Mouse (Mus musculus) hindbrain, postnatal 0 days (tissue): Measurements from ENCODE around the gene Slc18b1. TPM values are rescaled to one million over a fixed set of nuclear protein-coding genes. Genes with fewer than 3 reads are reported as not detected.
A peak's percentile ranks its signal among the peaks of the same experiment; 100 is the strongest.

Source experiments
- ATAC-seq: fragments of 200-750 bp; cut with Nextera tagmentation; 2 replicates; pipeline ENCODE4 v1.8.0; 2017; ENCODE audit warnings: mild to moderate bottlenecking, moderate TSS enrichment, moderate library complexity
- DNase-seq: peaks from one replicate; pipeline ENCODE4 v3.0.0-alpha.2; 2015; ENCODE audit warnings: low spot score
- H3K27ac ChIP-seq: fragments of 300-500 bp; sonication (generic); 2 replicates; pipeline ENCODE4 v1.5.1; 2014; ENCODE audit warnings: mild to moderate bottlenecking
- H3K27me3 ChIP-seq: fragments of 300-500 bp; sonication (generic); 2 replicates; pipeline ENCODE4 v1.6.1; 2014; ENCODE audit warnings: low read length, mixed read lengths; ENCODE audit not compliant: insufficient read depth
- H3K36me3 ChIP-seq: fragments of 300-500 bp; sonication (generic); 2 replicates; pipeline ENCODE4 v1.6.1; 2014; ENCODE audit warnings: low read length, mixed read lengths; ENCODE audit not compliant: insufficient read depth
- H3K4me1 ChIP-seq: fragments of 300-500 bp; sonication (generic); 2 replicates; pipeline ENCODE4 v1.6.1; 2014; ENCODE audit warnings: antibody characterized with exemption, low read length, mixed read lengths; ENCODE audit not compliant: insufficient read depth
- H3K4me2 ChIP-seq: fragments of 300-500 bp; sonication (generic); 2 replicates; pipeline ENCODE4 v1.6.1; 2014; ENCODE audit warnings: low read depth, mild to moderate bottlenecking, low read length, moderate library complexity, mixed read lengths
- H3K4me3 ChIP-seq: fragments of 300-500 bp; sonication (generic); 2 replicates; pipeline ENCODE4 v1.5.1; 2014; ENCODE audit warnings: low read length
- H3K9ac ChIP-seq: fragments of 300-500 bp; sonication (generic); replicated peaks from 2 replicates; pipeline ENCODE4 v1.6.1; 2014; ENCODE audit warnings: mild to moderate bottlenecking, low read length, moderate library complexity, mixed read lengths
- H3K9me3 ChIP-seq: fragments of 300-500 bp; sonication (generic); 2 replicates; pipeline ENCODE4 v1.6.1; 2016; ENCODE audit warnings: low read length, mixed read lengths
- CTCF ChIP-seq: IDR thresholded peaks from 2 replicates; pipeline ENCODE4 v1.5.1; 2016; ENCODE audit warnings: antibody characterized with exemption, control low read depth, low read depth
- WGBS: fragments of 180-500 bp; shearing (Covaris S2); extraction: QIAGEN DNeasy Blood & Tissue Kit; methylation state at CpG from one replicate; pipeline ENCODE4 v1.1.7; 2014; 5-methylcytosine and 5-hydroxymethylcytosine counted together
- polyA plus RNA-seq: library from polyadenylated mRNA; unstranded; fragments of >200 nt; fragmentation: Nextera tagmentation; extraction: Ambion mirVana; gene quantifications from 2 replicates; pipeline ENCODE4 v1.2.1, GENCODE M21; 2015
- total RNA-seq: library from RNA; depleted of rRNA; stranded (reverse); fragments of >200 nt; gene quantifications from 2 replicates; pipeline ENCODE4 v1.2.3, GENCODE M21; 2014; rRNA removed

Slc18b1 gene
- total RNA-seq, result 15.3 and 21.7 TPM in 2 replicates
- polyA plus RNA-seq, result 13.5 and 17.4 TPM in 2 replicates

- Histone ChIP-seq H3K27me3 (no peaks in the 10 kb centered on the region), H3K9me3 (no peaks in the 10 kb centered on the region), H3K36me3 (0 out of 2 replicates have a peak, but pooled peaks cover 3% of the 10 kb centered on the region), H3K27ac (peak within 1 kb of the TSS; percentile 81), H3K9ac (peak within 1 kb of the TSS; percentile 68), H3K4me1 (no peaks in the 10 kb centered on the region; the same call in 1 of the 2 replicates), H3K4me2 (peak within 1 kb of the TSS; percentile 63), H3K4me3 (peak within 1 kb of the TSS; percentile 60)
- ATAC-seq (peak; percentile 76), DNase-seq (peak; percentile 59)
- TF ChIP-seq CTCF, result no peak
- WGBS, result 3% methylated on average over 43 of the region's 43 CpGs
These were observed at the start of gene Slc18b1 for GRCm38 (mm10) chr10:23796551-23797503. Gene Slc18b1, plus strand, starts transcription at chr10:23796986.

DNA sequence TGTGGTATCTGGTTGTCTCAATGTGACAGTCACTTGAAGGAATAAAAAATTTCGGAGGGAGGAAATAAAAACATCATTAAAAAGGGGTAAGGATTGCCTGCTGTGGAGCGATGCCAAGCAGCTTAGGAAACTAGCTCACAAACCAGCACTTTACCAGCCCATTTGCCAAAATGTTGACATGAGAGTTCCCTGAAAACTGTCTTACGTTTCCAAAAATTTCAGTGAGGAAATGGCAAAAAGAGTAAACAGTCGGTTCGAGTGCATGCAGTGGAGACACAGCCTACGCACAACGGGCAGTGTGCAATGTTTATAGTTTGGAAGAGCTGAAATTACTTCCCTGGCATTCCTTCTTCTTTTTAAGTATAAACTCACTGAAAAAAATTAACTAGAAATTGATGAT lies 42.6 kb upstream of the Slc18b1 start:
- Histone ChIP-seq H3K9me3 (no peaks in the 10 kb centered on the region), H3K27ac (no peak overlapping the region), H3K36me3 (no peaks in the 10 kb centered on the region), H3K4me3 (no peak overlapping the region), H3K9ac (no peak overlapping the region), H3K4me2 (no peak overlapping the region), H3K4me1 (no peaks in the 10 kb centered on the region), H3K27me3 (no peaks in the 10 kb centered on the region)
- no peak for ATAC-seq
- no peak for TF ChIP-seq CTCF
- no peak for DNase-seq
- 78% methylated on average over 7 of the region's 7 CpGs for WGBS

DNA sequence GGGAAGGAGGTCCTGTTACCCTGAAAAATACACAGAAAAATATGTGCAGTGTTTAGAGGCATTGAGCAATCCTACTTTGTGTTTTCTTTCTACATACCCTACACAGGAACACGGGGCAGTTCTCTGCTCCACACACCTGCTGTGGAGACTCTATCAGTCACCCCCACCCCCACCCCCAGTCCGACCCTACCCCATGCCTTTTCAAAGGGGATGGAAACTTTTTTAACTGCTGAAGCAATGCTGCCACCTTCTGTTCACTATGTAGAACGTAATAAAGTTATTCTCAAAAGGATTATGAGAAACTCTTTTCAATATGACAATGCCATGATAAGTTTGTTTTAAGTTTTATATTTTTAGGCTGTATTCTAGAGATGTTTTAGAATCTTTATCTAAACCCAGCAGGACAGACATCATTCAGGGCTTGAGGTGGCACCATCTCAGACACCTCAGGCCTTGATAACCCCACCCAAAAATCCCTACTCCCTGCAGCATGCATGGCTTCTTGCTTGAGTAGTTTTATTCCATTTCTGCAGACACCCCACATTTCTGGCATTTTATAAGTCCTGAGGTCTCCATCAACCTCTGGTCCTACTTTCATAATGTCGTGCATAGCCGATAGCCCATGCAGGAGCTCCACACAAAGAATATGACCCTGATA lies 19.4 kb upstream of the Slc18b1 start:
- Histone ChIP-seq H3K9ac (no peak overlapping the region), H3K4me3 (no peak overlapping the region), H3K4me1 (no peaks in the 10 kb centered on the region), H3K9me3 (no peaks in the 10 kb centered on the region), H3K27me3 (no peaks in the 10 kb centered on the region), H3K36me3 (no peaks in the 10 kb centered on the region), H3K4me2 (no peak overlapping the region), H3K27ac (no peak overlapping the region)
- TF ChIP-seq CTCF, result peak; percentile 59
- ATAC-seq (peak; percentile 55; the same call in 1 of the 2 replicates), DNase-seq (peak; percentile 66)
- WGBS, result 31% methylated on average over 5 of the region's 5 CpGs

GRCm38 (mm10) chr10:23780539-23781275 lies 16.1 kb upstream of the Slc18b1 start:
- Histone ChIP-seq H3K9ac (no peak overlapping the region), H3K4me1 (peaks cover 1% of the 10 kb centered on the region), H3K4me2 (no peak overlapping the region), H3K36me3 (peaks cover 8% of the 10 kb centered on the region; the same call in 1 of the 2 replicates), H3K27ac (no peak overlapping the region), H3K4me3 (no peak overlapping the region), H3K27me3 (no peaks in the 10 kb centered on the region), H3K9me3 (no peaks in the 10 kb centered on the region)
- TF ChIP-seq CTCF, result no peak
- no peak for DNase-seq
- ATAC-seq, result peak; percentile 50; the same call in 1 of the 2 replicates
- WGBS, result 82% methylated on average over 6 of the region's 6 CpGs

DNA sequence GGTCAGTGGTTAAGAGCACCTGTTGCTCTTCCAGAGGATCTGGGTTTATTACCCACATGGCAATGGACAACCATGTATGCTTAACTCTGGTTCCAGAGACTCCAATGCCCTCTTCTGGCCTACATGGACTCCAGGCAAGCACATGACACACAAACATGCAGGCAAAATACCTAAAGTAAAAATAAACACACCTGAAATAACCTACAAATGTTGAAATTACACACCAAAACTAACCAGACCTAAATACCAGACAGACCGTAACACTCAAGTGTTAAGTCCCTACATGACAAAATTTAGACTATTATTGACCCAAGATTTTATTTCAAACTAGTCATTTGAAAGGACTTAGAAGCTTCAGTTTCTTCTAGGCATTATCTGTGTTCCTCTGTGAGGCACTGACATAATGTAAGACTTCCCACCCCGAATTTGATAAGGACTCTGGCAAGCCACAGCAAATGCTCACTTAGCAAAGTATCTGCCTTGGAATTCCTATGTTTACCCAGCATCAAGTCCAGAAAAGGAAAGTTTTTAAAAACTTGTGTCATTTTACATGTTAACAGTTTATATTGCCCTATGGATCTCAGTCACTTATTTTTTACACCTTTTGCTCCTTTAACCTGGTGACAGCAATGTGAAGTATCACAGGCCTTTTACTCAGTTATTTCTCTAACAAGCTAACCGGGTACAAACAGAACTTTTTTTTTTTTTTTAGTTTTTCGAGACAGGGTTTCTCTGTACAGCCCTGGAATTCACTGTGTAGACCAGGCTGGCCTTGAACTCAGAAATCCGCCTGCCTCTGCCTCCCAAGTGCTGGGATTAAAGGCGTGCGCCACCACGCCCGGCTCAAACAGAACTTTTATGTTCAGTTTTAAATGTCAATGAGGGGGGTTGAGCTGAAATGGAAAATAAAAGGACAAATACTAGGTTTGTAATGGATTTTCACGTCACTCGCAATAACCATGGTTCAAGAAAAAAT lies 14.7 kb upstream of the Slc18b1 start:
- H3K27ac ChIP-seq, result no peak overlapping the region
- no peak overlapping the region for H3K9ac ChIP-seq
- whole genome bisulfite sequencing, result 87% methylated on average over 11 of the region's 11 CpGs
- no peak for DNase-seq
- no peak for ATAC-seq
- H3K4me1 ChIP-seq, result peaks cover 8% of the 10 kb centered on the region
- no peak overlapping the region for H3K4me2 ChIP-seq
- H3K9me3 ChIP-seq, result no peaks in the 10 kb centered on the region
- H3K4me3 ChIP-seq, result no peak overlapping the region
- no peaks in the 10 kb centered on the region for H3K27me3 ChIP-seq
- peaks cover 8% of the 10 kb centered on the region; the same call in 1 of the 2 replicates for H3K36me3 ChIP-seq
- TF ChIP-seq CTCF, result no peak
